Mouse (Mus musculus) left cerebral cortex, postnatal 14 days (tissue): ENCODE results near the gene Bag5. TPM values are rescaled to one million over a fixed set of nuclear protein-coding genes. Genes with fewer than 3 reads are reported as not detected.
A peak's percentile ranks its signal among the peaks of the same experiment; 100 is the strongest.

Source experiments
- DNase-seq, 2 experiments: peaks; one replicate each; pipeline ENCODE4 v3.0.0; 2021 to 2022; ENCODE audit warnings: low spot score in 2 of 2, mixed read lengths in 1 of 2
- intact Hi-C: fragments of 180-260 bp; cut with DNase I; formaldehyde crosslinking; loops from one replicate; pipeline ENCODE4 v1.15.1; 2025
- total RNA-seq, 2 experiments: library from RNA; stranded (reverse); gene quantifications; 2 replicates each; pipeline ENCODE4 v1.2.3; 2021

The Bag5 gene
- total RNA-seq, 2 experiments from 2014 or later, result 45.7 to 47.0 TPM

DNA sequence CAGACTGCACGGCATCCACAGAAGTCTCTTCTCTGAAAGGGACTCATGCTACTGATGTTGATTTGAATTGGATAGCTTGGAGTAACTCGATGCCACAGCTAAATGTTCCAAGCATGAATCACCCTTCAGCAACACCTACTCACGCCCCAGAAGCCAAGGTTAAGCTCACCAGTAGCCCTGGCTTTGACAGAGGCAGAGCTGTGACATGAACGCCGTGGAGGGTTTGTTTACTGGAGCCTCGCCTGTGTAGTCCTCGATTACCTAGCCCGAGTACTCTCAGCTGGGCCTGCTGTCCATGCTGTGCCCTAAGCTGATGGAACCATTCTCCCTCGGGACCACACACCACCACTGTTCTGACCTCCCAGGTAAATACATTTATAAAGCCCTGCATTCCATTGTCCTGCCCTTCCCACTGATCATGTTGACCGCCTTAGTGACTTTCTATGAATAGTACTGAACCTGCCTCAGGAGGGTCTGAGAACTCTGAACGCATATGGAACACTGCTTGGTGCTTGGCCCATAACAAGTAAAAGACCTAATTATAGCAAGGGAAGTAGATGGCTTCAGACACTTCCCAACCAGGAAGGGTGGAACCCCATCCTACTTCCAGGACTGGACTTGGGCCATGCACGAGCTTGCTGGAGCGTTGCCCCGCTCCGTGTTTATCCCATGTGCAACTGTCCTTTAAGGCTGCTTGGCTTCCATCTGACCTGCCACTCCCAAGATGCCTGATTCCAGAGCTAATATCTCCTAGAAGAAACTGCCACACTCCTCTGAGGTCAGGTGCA, 7.7 kb downstream of the Bag5 start:
- intact Hi-C loops, result no loop called here

DNA sequence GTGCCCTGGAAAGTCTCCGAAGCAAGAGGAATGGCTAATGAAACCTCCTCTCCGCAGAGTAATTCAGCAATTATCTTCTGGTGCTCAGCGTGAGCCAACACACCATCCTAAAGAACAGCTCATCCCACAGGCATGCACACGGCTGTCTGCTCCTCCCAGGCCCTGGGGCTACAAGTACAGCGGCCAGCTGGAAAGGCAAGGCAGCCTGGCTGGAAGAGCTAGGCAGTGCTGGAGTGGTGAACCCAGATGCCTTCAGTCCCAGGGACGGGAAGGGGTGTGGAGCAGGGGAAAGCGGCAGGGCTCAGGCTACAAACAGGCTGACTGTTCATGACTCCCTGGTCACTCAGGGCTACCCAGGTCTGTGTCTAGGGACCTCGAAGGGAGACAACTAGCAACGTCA, 8.4 kb downstream of the Bag5 start:
- no peak for DNase-seq
- intact Hi-C loops, result no loop called here

More for the DNA sequence above, 7.7 kb downstream of the Bag5 start:
- no peak for DNase-seq

DNA sequence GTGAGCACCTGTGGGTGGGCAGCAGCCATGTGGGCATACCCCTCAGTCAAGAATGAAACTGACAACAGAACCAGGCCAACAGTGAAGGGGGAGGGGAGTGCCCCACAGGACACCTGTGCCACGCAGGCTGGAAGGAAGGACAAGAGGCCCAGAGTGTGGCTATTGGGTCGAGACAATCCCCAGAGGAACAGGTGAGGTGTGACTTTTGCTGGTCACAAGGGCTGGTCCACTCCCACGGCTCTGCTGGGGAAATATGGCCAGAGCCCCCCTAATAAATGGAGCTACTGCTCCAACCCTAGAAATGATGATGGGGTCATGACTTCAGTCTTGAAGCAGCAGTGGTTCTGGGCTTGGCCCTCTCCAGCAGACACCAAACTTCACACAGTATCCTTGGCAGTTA, 9.8 kb downstream of the Bag5 start:
- no peak for DNase-seq
- intact Hi-C loops, result no loop called here

DNA sequence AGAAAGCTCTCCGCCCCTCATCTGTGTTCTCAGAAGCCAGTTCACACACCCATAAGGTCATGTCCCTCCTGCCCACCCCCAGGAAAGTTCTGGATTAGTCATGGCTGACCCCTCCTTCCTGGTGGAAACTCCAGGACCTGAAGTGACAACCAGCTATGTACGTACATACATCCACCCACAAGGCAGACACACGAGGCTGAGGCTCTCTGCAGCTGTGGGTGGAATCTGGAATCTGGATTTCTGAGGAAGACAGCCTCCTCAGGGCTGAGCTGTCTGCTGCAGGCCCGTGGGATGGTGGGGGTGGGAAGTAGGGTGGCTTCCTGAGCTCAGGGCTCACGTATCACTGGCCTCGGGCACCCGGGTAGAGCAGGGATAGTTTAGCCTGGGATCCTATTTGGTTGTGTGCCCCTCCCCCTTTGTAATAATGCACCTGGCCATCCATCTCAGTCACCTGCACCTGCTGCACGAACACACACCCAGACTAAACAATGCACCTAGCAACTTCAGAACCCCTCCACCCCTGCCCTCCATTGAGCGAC, 12.1 kb downstream of the Bag5 start:
- DNase-seq, result peak in 1 of 2 experiments; percentile 67
- intact Hi-C loops, result no loop called here

DNA sequence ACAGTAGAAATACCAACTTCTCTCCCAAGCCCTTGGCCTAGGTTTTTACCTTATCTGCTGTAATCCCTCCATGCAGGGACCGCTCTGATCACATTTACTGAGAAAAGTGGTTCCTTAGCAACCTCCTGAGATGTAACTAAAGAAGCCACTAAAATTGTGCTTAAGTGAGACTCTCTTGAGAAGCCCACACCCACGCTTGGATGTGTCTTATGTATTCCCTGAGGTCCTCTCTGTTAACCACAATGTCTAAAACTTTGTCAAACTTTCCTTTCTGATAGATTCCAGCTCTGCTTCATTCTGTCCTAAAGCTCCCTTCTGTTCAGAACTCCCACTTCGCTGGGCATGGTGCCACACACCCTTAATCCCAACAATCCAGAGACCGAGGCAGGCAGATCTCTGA, 13.5 kb downstream of the Bag5 start:
- intact Hi-C loops, result no loop called here
- peak; percentile 66 to 82 for DNase-seq

DNA sequence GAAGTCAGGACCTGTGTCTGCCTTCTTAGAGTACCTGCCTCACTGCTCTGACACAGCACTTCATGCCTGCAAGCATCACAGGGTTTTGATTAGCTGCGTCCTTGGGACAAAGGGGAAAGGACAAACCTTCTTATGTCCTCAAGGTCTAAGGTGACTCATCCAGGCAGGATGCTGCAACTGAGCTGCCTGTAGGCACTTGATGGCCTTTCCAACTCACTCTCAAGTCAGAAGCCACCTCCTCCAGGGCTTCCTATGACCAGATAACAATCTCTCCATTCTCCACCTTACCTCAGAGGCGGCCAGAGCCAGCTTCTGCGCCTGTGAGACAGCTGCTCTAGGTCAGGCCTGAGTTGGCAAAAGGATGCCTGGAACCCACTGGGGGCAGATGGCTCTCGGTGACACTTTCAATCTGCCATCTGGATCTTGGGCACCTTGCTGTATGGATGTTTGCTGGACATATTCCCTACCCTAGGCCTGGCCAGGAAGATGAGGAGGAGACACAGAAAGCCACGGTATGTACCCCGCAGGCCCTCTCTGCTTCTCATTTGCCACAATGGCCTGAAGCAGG, 14.6 kb downstream of the Bag5 start:
- intact Hi-C loops, result no loop called here
- no peak for DNase-seq

DNA sequence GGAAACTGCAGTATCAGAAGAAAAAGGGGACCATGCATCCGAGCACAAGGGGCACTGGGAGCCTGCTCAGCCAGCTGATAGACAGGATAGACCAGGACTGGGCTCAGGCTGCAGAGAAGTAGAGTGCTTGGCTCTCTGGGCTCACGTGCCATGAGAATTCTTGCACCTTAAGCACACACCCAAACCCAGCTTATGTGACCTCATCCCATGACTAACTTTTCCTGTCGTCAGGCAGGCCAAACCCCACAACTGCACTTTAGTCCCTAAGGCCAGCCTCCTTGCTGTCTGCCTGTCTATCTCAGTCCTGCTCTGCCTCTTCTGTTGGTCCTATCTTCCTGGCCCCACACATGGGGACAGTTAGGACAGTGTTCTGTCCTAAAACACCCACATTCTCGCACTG, 15.3 kb downstream of the Bag5 start:
- intact Hi-C loops, result loop anchor here (2.0 kb wide), 1 partner anchor 45 kb away; no protein-coding TSS in a partner anchor
- no peak for DNase-seq

DNA sequence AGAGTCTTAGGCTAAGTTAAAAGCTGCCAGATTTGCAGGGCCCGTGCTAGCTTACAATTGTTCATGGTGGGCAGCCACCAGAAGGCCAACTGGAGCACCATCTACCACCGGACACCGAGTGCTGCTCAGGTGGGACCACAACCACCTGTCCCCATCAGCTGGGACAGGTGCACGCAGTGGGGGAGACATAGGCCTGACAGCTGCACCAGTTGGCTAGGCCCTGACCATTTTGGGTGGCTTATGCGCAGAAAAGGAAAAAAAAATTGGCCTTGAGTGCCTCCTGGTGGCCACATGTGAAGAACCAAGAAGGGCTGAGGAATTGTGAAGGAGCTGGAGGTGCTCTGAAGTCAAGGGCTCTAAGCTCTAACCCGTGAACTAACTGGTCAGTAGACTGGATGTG, 16.8 kb downstream of the Bag5 start:
- peak; percentile 80 for DNase-seq
- intact Hi-C loops, result loop anchor here (1.0 to 2.0 kb wide), 2 partner anchors 28 to 43 kb away; no protein-coding TSS in a partner anchor

DNA sequence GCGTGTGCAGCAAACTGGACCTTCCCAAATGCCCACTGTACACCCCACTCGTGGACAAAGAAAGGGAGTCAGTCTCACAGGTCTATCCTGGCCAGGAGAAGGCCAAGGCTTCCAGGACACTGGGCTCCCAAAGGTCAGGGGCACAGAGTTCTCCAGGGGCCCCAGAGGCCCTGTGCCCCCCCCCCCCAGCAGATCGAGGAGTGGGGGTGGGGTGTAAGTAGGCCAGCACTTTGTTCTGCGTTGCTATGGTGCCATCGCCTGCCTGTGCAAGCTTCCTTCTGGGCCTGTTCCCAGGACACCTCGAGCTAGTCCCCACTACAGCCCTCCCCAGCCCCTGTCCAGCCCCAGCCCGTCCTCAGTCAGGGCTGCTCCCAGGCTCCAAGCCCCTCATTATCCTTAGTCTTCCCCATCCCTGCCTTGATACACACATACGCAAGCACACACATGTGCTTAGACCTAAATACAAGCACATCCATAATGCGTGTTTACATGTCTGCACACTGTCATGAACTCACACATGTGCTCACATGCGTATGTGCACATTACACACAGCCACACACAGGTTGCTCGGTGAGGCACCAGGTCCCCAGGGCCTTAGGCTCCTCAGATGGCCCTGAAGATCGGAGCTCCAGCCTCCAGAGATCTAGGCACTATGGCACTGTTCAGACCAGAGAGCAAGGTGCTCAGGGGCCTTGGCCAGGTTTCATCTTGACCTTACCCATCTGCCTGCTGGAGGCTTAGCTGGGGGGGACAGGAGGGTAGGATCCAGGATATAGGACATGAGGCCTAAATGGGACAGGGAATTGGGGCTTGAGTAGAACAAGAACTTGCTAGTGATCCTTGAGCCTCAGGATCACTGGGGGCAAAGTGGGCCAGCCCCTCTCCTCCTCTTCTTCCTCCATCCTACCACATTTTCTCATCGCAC, 17.9 kb downstream of the Bag5 start:
- intact Hi-C loops, result no loop called here

DNA sequence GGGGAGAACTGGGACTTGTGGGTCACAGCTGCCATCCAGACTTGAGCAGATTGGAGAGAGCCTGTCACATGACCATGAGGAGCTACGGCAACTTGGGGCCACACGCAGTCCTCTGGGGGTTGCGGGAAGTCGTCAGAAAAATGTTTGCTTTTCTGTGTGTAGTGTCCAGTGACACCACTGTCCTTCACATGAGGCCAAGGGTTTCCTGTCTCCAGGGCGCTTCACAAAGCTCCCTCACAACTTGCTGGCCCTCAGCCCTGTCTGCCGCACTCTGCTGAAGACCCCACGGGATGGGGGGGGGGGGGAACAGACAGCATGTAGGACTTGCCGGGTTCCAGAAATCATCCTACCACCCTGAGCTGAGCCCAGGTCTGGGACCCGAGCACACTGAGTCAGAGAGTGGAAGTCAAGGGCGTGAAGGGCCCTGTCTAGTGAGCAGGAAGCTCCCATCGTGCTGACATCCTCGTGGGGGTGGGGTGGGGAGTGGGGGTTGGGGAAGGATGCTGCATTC, 18.7 kb downstream of the Bag5 start:
- no peak for DNase-seq
- intact Hi-C loops, result no loop called here

More for the DNA sequence above, 17.9 kb downstream of the Bag5 start:
- DNase-seq, result peak; percentile 62 to 78

DNA sequence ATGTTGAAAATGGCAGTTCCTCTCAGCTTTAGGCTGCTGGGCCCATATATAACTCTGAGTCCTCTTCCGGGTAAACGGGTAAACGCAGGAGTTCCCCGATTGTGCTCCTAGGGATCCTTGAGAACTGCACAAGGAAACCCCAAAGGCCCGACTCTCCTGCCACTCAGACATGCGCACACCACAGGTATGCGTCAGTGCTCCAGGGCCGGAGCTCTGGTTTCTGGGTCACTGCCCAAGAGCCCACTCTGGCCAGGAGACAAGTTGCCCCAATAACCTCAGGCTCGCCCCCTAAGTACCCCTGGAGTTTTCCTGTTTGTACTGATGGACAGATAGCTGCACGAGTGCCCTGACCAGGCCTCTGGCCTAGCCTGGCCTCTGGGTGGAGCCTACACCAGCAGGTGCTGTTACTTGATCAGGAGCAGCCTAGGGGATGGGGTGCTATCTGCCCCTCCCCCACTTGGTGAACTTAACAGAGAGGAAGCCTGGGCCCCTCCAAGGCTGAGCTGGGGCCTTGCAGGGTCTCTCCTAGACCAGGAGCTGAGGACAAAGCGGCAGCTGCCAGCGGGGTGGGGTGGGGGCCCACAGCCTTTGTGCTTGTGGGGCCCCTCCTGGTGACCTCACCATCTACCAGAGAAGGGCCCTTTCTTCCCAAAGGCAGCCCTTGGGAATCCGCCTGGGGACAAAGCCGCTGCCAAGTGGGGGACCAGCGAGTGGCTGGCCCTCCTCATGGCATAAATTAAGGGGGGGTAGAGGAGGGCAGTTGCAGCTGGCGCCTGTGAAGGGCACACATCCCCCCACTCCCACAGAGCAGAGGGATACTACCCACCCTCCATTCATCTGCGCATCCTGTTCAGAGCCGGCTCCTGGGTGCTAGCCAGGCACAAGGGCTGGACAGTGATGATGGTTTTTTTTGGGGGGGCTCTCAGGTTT, 19.5 kb downstream of the Bag5 start:
- intact Hi-C loops, result no loop called here
- peak; percentile 74 to 86 for DNase-seq

DNA sequence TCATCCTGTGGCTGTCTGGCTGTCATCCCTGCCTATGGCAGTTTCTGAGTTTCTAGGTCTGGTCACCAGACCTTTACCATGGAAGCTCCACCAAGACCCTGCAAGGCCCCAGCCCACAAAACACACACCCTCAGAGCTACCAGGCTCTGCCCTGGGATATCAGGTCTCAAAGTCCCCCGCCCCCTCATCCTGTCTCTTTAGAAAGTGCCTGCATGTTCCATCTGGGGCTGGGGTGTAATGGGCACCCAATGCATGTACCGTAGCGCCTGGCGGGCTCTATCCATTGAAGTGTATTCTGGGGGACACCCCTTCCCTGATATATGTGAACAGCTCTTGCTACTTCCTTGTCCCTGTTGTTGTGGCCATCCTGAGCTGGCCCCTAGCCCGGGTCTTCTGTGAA, 20.2 kb downstream of the Bag5 start:
- DNase-seq, result no peak
- intact Hi-C loops, result no loop called here

DNA sequence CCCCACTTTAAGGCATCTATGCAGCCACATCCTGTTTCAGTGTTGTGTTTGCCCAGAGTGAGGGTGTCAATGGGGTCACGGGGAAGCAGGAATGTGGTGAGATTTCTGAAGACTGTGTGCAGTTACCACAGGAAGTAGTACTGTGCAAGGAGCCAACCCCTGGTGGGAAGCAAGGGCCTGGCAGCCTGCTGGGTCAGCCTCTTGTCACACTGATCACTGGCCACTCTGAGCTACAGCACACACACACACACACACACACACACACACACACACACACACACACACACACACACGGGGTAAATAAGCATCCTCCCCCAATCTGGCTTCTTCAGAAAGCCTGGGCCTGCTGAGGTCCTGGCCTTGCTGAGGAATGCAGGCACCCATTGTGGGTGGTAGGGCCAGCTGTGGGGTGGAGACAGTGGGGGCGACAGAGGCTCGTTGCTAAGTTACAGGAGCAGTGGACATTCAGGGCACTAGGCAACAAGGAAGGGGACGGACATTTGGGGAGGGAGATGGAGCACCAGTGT, 21.6 kb downstream of the Bag5 start:
- intact Hi-C loops, result no loop called here
- peak in 1 of 2 experiments; percentile 87 for DNase-seq

DNA sequence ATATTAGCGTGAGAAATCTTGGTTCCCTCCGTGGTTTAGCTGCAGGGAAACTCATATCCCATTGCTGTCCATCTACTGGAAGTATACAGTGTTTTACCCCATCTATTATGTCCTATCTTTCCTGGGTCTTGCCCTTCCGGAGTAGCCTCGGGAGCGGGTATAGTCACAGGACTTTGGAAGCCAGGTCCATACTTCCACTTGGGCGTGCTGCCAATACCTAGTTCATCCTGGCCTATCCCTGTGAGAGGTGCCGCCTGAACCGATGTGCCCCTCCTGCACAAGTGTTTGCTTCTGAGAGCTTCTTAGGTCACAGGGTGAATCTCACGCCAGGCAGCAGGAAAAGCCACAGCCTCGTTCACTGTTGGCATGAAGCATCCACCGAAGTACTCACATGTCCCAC, 23.6 kb downstream of the Bag5 start:
- DNase-seq, result no peak
- intact Hi-C loops, result no loop called here

DNA sequence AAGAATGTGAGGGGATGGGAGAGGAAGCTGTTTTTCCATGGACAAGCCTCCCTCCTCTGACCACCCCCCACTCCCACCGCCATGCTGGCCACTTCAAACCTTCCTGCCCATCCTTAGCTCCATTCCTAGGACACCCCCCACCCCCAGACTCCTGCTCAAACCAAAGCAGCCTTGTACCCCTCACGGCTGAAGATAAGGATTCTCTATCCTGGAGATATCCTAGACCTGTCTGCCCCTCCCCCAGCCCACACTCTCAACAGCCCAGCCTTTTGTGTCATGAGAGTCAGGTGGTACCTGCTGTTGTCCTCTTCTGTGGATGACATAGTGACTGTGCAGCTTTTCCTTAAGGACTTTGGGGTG, 25.0 kb downstream of the Bag5 start:
- DNase-seq, result peak in 1 of 2 experiments; percentile 22
- intact Hi-C loops, result no loop called here

DNA sequence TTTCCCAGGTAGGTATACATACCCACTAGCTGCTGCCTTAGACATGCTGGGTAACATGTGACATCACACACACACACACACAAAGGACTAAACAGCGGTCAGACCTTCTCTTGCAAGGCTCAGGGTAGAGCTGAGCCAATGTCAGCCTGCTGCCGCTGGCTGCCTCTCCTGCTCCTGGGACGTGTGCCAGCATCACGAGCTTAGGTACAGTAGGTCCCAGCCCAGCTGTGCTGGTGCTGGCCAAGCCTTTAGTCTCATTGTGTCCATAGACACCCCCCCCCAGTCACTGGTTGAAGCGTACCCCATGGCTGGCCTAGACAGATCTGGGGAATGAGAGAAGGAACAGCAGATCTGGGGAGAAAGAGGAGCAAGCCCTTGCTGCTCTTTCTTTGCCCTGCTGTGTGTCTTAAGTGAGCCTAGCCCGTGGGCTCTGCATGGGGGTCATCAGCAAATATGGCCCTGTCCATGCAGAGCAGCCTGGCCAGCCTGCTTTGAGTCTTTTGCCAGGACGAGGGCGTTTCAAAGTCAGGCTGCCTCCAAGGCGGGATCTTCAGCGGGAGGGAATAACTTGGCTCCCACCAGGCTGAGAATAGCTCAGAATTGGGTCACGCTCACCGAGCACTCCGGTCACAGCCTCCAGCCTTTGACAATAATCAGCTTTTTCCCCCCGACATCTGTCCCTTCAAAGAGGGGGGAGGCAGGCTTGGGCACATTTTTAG, 25.5 kb downstream of the Bag5 start:
- intact Hi-C loops, result no loop called here
- DNase-seq, result peak in 1 of 2 experiments; percentile 72

DNA sequence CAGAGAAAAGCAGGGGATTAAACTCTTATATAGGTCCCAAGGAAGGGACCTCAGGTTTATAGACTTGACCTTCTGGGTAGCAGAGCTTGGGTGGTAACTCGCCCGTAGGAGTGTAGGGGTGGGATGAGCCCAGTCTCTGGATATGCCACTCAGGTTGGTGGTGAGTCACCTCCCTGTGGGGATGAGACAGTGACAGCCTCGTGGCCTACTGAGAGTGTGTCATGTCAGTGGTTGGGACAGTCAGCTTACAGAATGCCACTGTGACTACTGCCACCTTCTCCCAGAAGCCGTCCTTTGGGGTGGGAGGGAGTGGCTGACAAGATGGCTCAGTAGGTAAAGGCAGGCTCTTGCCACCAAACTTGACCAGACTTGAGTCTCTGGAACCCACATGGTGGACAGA, 26.7 kb downstream of the Bag5 start:
- no peak for DNase-seq
- intact Hi-C loops, result no loop called here

DNA sequence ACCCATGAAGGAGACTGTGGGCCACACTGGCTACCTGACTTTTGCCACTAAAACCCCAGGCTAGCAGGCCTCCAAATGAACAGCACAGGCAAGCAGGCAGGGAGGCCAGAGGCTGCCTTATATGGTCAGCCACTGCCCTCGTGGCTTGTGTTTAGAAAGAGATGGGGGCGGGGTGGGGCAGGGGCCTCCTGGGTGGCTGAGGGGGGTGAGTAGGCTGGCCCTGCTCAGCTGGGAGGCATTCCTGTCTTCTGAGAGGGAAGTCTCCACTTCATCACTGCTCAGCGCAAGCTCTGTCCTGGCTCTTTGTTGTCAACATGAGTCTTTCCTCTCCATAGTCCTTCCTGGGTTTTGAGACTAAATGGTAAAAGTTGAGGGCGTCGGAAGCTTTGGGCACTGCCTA, 30.3 kb downstream of the Bag5 start:
- intact Hi-C loops, result no loop called here
- DNase-seq, result no peak
